Mouse (Mus musculus): ENCODE data around the gene Aoc3. TPM values are rescaled to one million over a fixed set of nuclear protein-coding genes. Genes with fewer than 3 reads are reported as not detected.

The Aoc3 gene
- not detected for total RNA-seq (2023)

DNA sequence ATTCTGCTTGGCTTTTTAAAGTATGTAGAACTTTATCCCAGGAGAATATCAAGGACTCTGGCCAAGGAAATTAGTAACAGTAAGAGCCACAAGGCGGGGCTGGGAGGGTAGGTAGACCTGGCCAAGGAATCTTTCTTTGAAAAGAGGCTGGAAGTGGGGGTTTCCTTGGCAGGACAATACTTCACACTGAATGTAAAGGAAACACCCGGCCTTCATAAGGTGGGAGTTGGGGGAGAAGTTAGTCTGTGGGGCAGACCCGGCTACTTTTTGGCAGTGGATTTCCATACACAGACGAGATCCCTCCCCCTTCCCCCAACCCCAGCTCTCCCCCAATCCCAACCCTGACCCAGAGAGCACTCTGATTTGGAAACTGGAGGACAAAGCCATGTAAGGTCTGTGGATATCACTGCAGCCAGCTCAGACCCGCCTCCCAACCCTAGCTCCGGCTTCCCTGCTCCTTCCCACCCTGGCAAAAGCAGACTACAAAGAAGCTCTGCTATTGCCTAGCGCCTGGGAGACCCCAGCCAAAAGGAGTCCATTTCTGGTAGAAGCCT, at the start of gene Aoc3:
Gene Aoc3, plus strand, starts transcription at position 235 of the 554 bp plus-strand sequence.

DNA sequence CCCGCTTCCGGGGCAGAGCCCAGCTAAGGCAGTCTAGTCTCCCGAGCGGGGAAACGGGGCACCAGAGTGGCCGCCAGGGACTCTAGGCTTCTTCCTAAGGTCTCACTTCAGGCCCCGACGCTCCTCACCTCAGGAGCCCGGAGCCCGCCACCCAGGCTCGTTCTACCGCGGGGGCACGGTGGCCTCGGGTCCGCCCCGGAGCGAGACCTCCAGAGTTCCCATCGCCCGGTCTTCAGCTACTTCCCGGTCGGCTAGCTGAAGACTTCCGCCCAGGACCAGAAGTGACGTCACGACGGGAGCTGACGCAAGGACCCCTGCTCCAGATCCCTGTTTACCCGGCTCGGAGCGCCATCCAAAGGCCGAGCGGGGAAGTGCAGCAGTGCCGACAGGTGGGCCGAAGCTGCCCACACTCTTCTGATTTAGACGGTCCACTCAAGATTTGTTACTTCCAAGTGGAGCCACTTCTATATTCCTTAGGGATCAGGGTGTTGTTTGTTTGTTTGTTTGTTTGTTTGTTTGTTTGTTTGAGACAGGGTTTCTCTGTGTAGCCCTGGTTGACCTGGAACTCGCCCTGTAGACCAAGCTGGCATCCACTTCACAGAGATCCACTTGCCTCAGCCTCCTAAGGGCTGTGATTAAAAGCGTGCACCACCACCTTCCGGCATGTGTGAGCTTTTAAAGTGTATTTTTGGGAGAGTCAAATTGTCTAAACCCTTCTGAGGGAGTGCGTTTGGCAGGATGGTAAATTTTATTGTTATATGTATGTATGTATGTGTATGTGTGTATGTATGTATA, 28.2 kb upstream of the Aoc3 start, which contains the start of gene Becn1:
Gene Becn1, minus strand, starts transcription at position 283 of the 795 bp plus-strand sequence.

DNA sequence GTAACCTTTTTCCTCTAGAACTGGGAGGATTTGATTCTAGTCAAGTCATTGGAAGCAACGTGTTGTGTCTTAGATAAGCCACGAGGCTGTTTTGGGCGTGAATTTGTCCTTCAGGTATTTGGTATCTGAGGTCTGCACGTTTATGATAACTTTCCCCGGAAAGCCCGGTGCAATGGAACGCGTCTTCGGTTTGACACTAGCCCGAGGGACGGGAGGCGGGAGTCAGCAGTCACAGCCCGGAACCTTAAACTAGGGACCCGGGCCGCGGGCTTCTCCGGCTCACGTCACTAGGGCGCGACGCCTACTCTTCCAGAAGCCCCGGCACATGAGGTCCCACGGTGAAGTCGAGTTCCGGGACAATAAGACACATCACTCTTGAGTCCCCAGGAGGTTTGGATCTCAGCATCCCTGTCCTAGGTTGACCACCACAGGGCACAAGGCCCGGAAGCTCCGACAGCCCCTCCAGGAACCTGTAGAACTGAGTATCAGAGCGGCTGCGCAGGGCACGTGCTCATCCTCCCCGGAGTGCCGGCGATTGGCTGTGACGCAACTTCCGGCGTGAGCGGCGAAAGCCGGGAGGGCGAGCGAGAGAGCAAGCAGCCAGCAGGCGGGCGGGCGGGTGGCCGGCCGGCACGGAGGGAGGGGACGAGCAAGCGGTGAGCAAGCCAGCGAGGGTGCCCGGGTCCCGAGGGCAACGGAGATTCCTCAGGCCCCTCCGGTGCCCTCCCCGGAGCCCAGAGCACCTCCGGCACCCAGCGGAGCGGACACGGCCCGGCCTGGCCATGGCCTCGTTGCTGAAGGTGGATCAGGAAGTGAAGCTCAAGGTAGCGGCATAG, 14.5 kb upstream of the Aoc3 start, which contains the start of gene Psme3:
Gene Psme3, plus strand, starts transcription at position 549 of the 836 bp plus-strand sequence.

DNA sequence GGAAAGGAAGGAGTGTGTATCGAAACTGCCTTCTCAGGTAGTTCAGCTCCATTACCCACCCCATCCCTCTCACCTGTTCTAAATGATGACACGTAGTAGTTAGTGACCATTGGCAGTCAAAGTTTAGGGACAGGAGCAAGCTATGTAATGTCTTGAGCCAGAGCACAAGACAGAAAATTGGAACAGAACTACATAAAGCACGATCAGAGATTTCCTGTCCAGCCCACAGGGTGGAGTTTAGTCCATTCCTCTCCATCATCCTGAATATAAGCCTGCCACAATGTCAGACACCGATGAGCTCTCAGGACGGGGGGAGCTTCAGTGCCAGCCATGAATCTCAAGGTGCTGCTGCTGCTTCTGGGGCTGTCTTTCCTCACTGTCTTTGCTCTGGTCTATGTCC, 5.6 kb upstream of the Aoc3 start, which contains the start of gene Aoc2:
Gene Aoc2, plus strand, starts transcription at position 301 of the 400 bp plus-strand sequence.

GRCm38 (mm10) chr11:101367326-101367935, 37.0 kb downstream of the Aoc3 start, which contains the start of gene G6pc:
G6pc (plus strand) TSS chr11:101367561.

Other genes with a start within 250 kb of the Aoc3 start
- gene Coasy, start 248.0 kb upstream of the Aoc3 start, total RNA-seq (2023): 10 to 100 TPM; 11.9 to 13.8 TPM
- 10 to 100 TPM; 32.7 to 34.7 TPM for gene Mlx, start 243.3 kb upstream of the Aoc3 start, total RNA-seq (2023)
- gene Psmc3ip, start 235.2 kb upstream of the Aoc3 start, total RNA-seq (2023): under 1 TPM; 0.52 to 0.71 TPM
- gene Retreg3, start 210.7 kb upstream of the Aoc3 start, total RNA-seq (2023): 10 to 100 TPM; 45.1 to 49.4 TPM
- 1 to 10 TPM; 7.3 to 9.3 TPM for gene Tubg1, start 210.7 kb upstream of the Aoc3 start, total RNA-seq (2023)
- gene Tubg2, start 174.7 kb upstream of the Aoc3 start, total RNA-seq (2023): under 1 TPM; 0.61 to 0.76 TPM
- 1 to 10 TPM; 1.2 to 1.8 TPM for gene Cntnap1, start 160.1 kb upstream of the Aoc3 start, total RNA-seq (2023)
- gene Plekhh3, start 159.3 kb upstream of the Aoc3 start, total RNA-seq (2023): 1 to 10 TPM; 8.2 to 9.4 TPM
- 1 to 10 TPM in 1 of 2 experiments, not detected in 1; 1.0 TPM for gene Ccr10, start 155.2 kb upstream of the Aoc3 start, total RNA-seq (2023)
- 10 to 100 TPM; 55.4 to 58.7 TPM for gene Ezh1, start 104.1 kb upstream of the Aoc3 start, total RNA-seq (2023)
- not detected for gene Ramp2, start 84.6 kb upstream of the Aoc3 start, total RNA-seq (2023)
- gene Vps25, start 76.9 kb upstream of the Aoc3 start, total RNA-seq (2023): 10 to 100 TPM; 61.8 to 65.1 TPM
- under 1 TPM in 1 of 2 experiments, not detected in 1; 0.21 TPM for gene Wnk4, start 70.0 kb upstream of the Aoc3 start, total RNA-seq (2023)
- not detected for gene Cntd1, start 51.6 kb upstream of the Aoc3 start, total RNA-seq (2023)
- 10 to 100 TPM; 37.7 to 38.0 TPM for gene Coa3, start 51.5 kb upstream of the Aoc3 start, total RNA-seq (2023)
- gene Becn1, start 28.3 kb upstream of the Aoc3 start, total RNA-seq (2023): 100 to 1,000 TPM; 158 to 172 TPM
- 10 to 100 TPM; 74.0 to 80.6 TPM for gene Psme3, start 14.4 kb upstream of the Aoc3 start, total RNA-seq (2023)
- gene Aoc2, start 5.5 kb upstream of the Aoc3 start, total RNA-seq (2023): 1 to 10 TPM; 3.5 to 4.1 TPM
- gene G6pc, start 37.0 kb downstream of the Aoc3 start, total RNA-seq (2023): not detected
- gene Aarsd1, start 87.0 kb downstream of the Aoc3 start, total RNA-seq (2023): 10 to 100 TPM in 1 of 2 experiments, 1 to 10 TPM in 1; 9.5 to 13.1 TPM
- under 1 TPM in 1 of 2 experiments, not detected in 1; 0.66 TPM for gene Gm27029, start 94.2 kb downstream of the Aoc3 start, total RNA-seq (2023)
- gene Rundc1, start 94.5 kb downstream of the Aoc3 start, total RNA-seq (2023): 10 to 100 TPM; 12.3 to 12.9 TPM
- gene Ptges3l, start 94.7 kb downstream of the Aoc3 start, total RNA-seq (2023): under 1 TPM; 0.36 to 0.73 TPM
- 100 to 1,000 TPM in 1 of 2 experiments, 10 to 100 TPM in 1; 49.3 to 126 TPM for gene Rpl27, start 111.7 kb downstream of the Aoc3 start, total RNA-seq (2023)
- 10 to 100 TPM; 53.4 to 61.1 TPM for gene Ifi35, start 117.8 kb downstream of the Aoc3 start, total RNA-seq (2023)
- 1 to 10 TPM in 1 of 2 experiments, under 1 TPM in 1; 0.94 to 1.6 TPM for gene Rnd2, start 134.4 kb downstream of the Aoc3 start, total RNA-seq (2023)
- 10 to 100 TPM; 31.7 to 40.3 TPM for gene Vat1, start 135.6 kb downstream of the Aoc3 start, total RNA-seq (2023)
- 1 to 10 TPM in 1 of 2 experiments, under 1 TPM in 1; 0.76 to 1.1 TPM for gene Brca1, start 221.3 kb downstream of the Aoc3 start, total RNA-seq (2023)
- 100 to 1,000 TPM; 101 to 115 TPM for gene Nbr1, start 221.5 kb downstream of the Aoc3 start, total RNA-seq (2023)